Mouse (Mus musculus): ENCODE measurements around the gene Arsb. TPM values are rescaled to one million over a fixed set of nuclear protein-coding genes. Genes with fewer than 3 reads are reported as not detected.

The Arsb gene
- polyA plus RNA-seq, 1 experiment from 2014 or later: 23.3 TPM

DNA sequence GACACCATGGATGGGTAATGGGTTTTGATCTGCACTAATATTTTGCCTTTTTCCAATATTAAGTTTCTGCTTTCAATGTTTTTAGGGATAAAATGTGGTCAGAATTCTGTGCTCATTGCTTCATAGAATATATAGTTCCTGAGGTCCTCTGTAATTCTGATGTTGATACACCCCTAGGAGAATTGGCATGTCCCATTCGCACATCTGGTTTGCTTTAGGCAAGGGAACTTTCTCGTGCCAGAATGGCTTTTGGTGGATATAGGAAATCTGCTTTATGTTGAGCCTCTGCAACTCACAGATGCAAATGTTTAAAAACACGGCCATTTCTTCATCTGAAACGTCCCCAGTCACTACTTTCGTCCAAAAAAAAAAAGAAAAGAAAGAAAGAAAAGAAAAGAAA, 138.4 kb downstream of the Arsb start:
- peak overlapping the region; percentile 0; the same call in 1 of the 2 replicates for H3K4me2 ChIP-seq (ENCODE audit: low read depth, low read length)
- H3K36me3 ChIP-seq (ENCODE audit: control insufficient read depth, insufficient read depth, low read length): no peaks in the 10 kb centered on the region
- 27% methylated on average over 5 of the region's 5 CpGs for WGBS
- H3K4me1 ChIP-seq (ENCODE audit: control insufficient read depth, insufficient read depth, low read length): peaks cover 25% of the 10 kb centered on the region
- H3K27ac ChIP-seq (replicated peaks; ENCODE audit: low read depth, low read length): peak overlapping the region; percentile 87
- no peak overlapping the region for H3K9ac ChIP-seq (ENCODE audit: low read depth, low read length)
- H3K27me3 ChIP-seq (replicated peaks; ENCODE audit: control insufficient read depth, insufficient read depth, low read length): no peaks in the 10 kb centered on the region
- DNase-seq (ENCODE audit: low spot score) (peak; percentile 95), ATAC-seq (ENCODE audit: low read depth) (peak; percentile 69)
- no peaks in the 10 kb centered on the region for H3K9me3 ChIP-seq (ENCODE audit: control insufficient read depth, low read length)
- no peak overlapping the region for H3K4me3 ChIP-seq (ENCODE audit: low read depth, low read length)

DNA sequence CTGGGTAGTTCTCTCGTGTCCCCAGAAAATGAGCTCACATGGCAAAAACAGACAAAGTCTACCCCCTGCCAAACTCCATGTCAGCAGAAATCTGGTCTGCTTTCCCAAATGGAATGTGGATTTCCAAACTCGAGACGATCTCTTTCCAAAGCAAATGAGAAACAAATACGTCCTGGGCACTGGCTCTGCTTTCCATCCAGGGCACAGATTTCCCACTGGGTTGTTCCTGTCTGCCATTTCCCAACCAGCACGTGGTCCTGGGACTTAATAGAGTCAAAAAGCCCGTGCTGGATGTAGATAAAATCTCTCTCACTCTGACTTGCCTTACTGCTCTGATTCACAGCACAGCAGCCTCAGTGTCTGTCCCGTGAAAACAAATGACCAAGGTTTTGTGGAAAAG, 139.6 kb downstream of the Arsb start:
- peaks cover 30% of the 10 kb centered on the region for H3K4me1 ChIP-seq (ENCODE audit: control insufficient read depth, insufficient read depth, low read length)
- no peak overlapping the region for H3K4me3 ChIP-seq (ENCODE audit: low read depth, low read length)
- no peaks in the 10 kb centered on the region for H3K9me3 ChIP-seq (ENCODE audit: control insufficient read depth, low read length)
- DNase-seq (ENCODE audit: low spot score): peak; percentile 91
- no peak overlapping the region for H3K4me2 ChIP-seq (ENCODE audit: low read depth, low read length)
- 27% methylated on average over 7 of the region's 7 CpGs for WGBS
- H3K27ac ChIP-seq (replicated peaks; ENCODE audit: low read depth, low read length): peak overlapping the region; percentile 87
- H3K9ac ChIP-seq (ENCODE audit: low read depth, low read length): no peak overlapping the region
- H3K27me3 ChIP-seq (replicated peaks; ENCODE audit: control insufficient read depth, insufficient read depth, low read length): no peaks in the 10 kb centered on the region
- no peaks in the 10 kb centered on the region for H3K36me3 ChIP-seq (ENCODE audit: control insufficient read depth, insufficient read depth, low read length)
- peak; percentile 42 for ATAC-seq (ENCODE audit: low read depth)

DNA sequence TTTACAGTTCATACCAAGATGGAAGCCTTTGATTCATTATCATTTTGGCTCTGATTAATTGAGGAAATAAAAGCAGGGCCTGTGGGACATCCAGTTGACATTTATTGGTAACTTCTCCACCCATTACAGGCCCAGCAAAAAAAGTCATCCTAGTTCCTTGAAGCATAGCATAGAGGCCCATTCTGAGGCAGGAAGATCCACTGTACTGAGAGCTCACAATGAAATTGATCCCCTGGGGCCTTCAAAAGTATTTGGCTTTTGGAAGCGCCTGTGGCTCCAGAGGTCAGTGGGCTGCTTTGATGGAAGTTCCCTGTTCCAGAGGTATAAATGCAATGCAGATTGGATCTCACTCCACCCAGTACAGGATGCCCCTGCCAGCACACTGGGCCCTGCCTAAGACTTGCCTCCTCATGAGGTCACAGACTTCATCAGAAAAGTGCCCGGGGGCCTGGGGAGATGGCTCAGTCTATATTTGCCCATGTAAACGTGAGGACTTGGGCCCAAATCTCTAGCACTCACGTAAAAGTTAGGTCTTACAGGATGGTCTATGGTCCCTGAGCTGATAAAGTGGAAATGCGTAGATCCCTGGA, 141.0 kb downstream of the Arsb start:
- ATAC-seq (ENCODE audit: low read depth): no peak

DNA sequence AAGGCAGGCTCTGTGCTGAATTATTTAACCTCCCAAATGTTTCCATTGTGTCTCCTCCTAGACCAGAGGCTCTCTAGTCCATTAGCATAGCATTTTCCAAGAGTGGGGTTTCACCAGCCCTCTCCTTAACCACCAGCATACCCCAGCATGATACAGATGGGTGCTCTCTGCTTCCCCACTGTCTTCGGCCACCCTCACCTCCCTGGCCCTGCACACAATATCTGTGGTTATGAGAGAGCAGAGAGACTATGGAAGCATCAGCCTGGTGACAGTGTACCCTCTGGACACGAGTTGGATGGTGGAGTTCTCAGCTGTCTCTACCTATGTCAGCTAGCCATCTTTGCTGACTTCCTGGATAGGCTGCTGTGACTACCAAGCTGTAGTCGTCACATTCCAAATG, 142.8 kb downstream of the Arsb start:
- no peaks in the 10 kb centered on the region for H3K9me3 ChIP-seq (ENCODE audit: control insufficient read depth, low read length)
- peaks cover 31% of the 10 kb centered on the region for H3K4me1 ChIP-seq (ENCODE audit: control insufficient read depth, insufficient read depth, low read length)
- no peak overlapping the region for H3K4me2 ChIP-seq (ENCODE audit: low read depth, low read length)
- H3K36me3 ChIP-seq (ENCODE audit: control insufficient read depth, insufficient read depth, low read length): no peaks in the 10 kb centered on the region
- H3K27me3 ChIP-seq (replicated peaks; ENCODE audit: control insufficient read depth, insufficient read depth, low read length): no peaks in the 10 kb centered on the region
- no peak overlapping the region for H3K4me3 ChIP-seq (ENCODE audit: low read depth, low read length)
- ATAC-seq (ENCODE audit: low read depth) (no peak), DNase-seq (ENCODE audit: low spot score) (no peak)
- H3K9ac ChIP-seq (ENCODE audit: low read depth, low read length): no peak overlapping the region
- H3K27ac ChIP-seq (replicated peaks; ENCODE audit: low read depth, low read length): no peak overlapping the region
- 93% methylated on average over 3 of the region's 3 CpGs for WGBS

More for the DNA sequence above, 141.0 kb downstream of the Arsb start:
- Histone ChIP-seq H3K36me3 (ENCODE audit: control insufficient read depth, insufficient read depth, low read length) (no peaks in the 10 kb centered on the region), H3K4me2 (ENCODE audit: low read depth, low read length) (no peak overlapping the region), H3K27ac (replicated peaks; ENCODE audit: low read depth, low read length) (peak overlapping the region; percentile 87), H3K9me3 (ENCODE audit: control insufficient read depth, low read length) (no peaks in the 10 kb centered on the region), H3K4me3 (ENCODE audit: low read depth, low read length) (no peak overlapping the region), H3K4me1 (ENCODE audit: control insufficient read depth, insufficient read depth, low read length) (peaks cover 31% of the 10 kb centered on the region), H3K9ac (ENCODE audit: low read depth, low read length) (no peak overlapping the region), H3K27me3 (replicated peaks; ENCODE audit: control insufficient read depth, insufficient read depth, low read length) (no peaks in the 10 kb centered on the region)
- no peak for DNase-seq (ENCODE audit: low spot score)
- 67% methylated on average over 5 of the region's 5 CpGs for WGBS

DNA sequence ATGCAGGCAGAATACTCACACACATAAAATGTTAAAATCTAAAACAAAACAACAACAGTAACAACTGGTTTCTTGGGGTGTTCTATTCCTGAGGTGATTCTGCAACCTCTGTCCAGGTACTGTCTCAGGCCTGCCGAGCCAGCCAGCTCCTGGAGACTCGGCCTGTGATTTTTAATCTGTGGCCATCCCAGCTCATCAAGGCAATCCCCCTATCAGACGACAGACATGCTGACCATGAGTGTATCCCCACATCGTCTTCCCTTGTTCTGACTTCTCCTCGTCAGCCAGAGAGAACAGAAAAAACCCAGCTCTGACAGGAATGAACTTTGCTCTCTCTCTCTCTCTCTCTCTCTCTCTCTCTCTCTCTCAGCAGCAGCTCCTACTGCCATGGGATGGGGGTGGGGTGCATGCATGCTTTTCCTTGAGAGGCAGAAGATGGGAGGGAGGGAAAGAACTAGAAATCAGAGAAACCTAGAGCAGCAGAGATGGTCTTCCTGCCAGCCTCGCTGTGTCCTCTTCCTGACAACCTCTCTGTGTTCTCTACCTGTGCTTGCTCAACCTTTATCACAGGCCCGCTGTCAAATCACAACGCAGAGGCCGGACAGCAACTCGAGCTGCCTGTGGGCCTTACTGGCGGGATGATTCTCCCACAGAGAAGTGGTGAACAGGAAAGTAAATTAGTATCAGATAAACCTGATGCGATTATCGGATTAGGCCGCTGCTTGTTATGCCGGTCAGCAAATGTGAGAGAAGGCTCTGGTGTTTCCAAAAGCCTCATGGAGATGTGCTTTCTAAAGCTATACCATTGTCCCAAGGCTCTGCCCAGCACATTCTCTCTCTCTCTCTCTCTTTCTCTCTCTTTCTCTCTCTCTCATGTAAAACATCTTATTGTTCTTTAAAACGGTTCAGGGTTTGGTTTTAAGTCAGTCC, 144.5 kb downstream of the Arsb start:
- 46% methylated on average over 16 of the region's 16 CpGs for WGBS
- H3K9ac ChIP-seq (ENCODE audit: low read depth, low read length): 0 out of 2 replicates have a peak overlapping the region, but pooled peaks have one; percentile 19
- no peak overlapping the region for H3K27ac ChIP-seq (replicated peaks; ENCODE audit: low read depth, low read length)
- peaks cover 31% of the 10 kb centered on the region for H3K4me1 ChIP-seq (ENCODE audit: control insufficient read depth, insufficient read depth, low read length)
- no peak overlapping the region for H3K4me2 ChIP-seq (ENCODE audit: low read depth, low read length)
- no peaks in the 10 kb centered on the region for H3K36me3 ChIP-seq (ENCODE audit: control insufficient read depth, insufficient read depth, low read length)
- DNase-seq (ENCODE audit: low spot score): no peak
- H3K9me3 ChIP-seq (ENCODE audit: control insufficient read depth, low read length): no peaks in the 10 kb centered on the region
- no peak overlapping the region for H3K4me3 ChIP-seq (ENCODE audit: low read depth, low read length)
- H3K27me3 ChIP-seq (replicated peaks; ENCODE audit: control insufficient read depth, insufficient read depth, low read length): no peaks in the 10 kb centered on the region
- no peak for ATAC-seq (ENCODE audit: low read depth)

DNA sequence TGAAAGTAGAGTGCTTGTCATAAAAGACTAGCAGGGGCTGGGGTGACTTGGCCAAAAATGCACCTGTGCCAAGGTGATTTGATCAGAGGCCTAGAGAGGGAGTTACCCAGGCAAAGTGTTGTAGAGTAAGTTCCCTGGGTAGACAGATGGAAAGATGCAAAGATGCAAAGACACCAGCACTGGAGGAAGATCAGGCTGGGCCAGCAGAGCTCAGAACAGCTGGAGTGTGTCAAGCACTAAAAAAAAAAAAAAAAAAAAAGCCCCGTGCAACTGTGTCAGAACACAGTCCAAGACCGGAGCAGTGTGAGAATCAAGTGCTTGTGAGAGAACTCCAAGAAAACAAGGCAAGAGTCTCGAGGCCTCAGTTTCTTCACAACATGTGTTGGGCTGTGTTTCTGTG, 148.1 kb downstream of the Arsb start:
- Histone ChIP-seq H3K9ac (ENCODE audit: low read depth, low read length) (no peak overlapping the region), H3K9me3 (ENCODE audit: control insufficient read depth, low read length) (no peaks in the 10 kb centered on the region), H3K27ac (replicated peaks; ENCODE audit: low read depth, low read length) (no peak overlapping the region), H3K4me1 (ENCODE audit: control insufficient read depth, insufficient read depth, low read length) (peaks cover 21% of the 10 kb centered on the region), H3K4me2 (ENCODE audit: low read depth, low read length) (no peak overlapping the region), H3K4me3 (ENCODE audit: low read depth, low read length) (no peak overlapping the region), H3K27me3 (replicated peaks; ENCODE audit: control insufficient read depth, insufficient read depth, low read length) (no peaks in the 10 kb centered on the region), H3K36me3 (ENCODE audit: control insufficient read depth, insufficient read depth, low read length) (no peaks in the 10 kb centered on the region)
- WGBS: 47% methylated on average over 3 of the region's 3 CpGs
- DNase-seq (ENCODE audit: low spot score): no peak
- ATAC-seq (ENCODE audit: low read depth): no peak

DNA sequence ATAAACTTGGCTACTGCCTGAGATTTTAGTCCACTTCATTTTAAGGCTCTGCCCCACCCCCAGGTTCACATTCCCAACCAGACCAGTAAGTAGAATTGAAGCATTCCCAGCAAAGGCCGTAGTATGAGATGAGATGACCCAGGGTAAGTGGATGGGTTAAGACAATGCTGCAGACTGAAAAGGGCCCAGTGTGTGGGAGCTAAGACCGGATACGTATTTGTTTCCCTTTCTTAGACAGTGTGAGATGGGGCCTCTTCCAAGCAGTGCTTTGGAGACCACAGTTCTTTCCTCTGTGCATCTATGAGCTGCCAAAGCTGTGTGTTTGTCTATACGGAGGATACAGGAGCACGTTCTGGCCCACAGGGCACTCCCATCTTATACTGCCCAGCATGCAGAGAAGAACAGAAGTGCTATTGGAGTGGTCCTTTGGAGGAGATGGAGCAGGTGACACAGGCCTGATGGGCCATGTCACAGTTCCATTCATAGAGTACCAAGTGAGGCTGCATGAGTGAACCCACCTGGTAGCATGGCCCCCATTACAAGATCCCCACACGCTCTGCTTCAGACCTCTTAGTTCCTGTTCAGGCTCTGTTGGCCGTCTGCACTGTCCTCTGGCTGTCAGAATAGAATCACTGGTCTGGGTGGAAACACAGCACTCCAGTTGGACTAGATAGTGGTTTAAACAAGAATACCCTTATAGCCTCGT, 148.8 kb downstream of the Arsb start:
- H3K27me3 ChIP-seq (replicated peaks; ENCODE audit: control insufficient read depth, insufficient read depth, low read length): no peaks in the 10 kb centered on the region
- no peaks in the 10 kb centered on the region for H3K36me3 ChIP-seq (ENCODE audit: control insufficient read depth, insufficient read depth, low read length)
- no peak overlapping the region for H3K27ac ChIP-seq (replicated peaks; ENCODE audit: low read depth, low read length)
- no peak for ATAC-seq (ENCODE audit: low read depth)
- H3K9me3 ChIP-seq (ENCODE audit: control insufficient read depth, low read length): no peaks in the 10 kb centered on the region
- no peak overlapping the region for H3K9ac ChIP-seq (ENCODE audit: low read depth, low read length)
- peaks cover 23% of the 10 kb centered on the region for H3K4me1 ChIP-seq (ENCODE audit: control insufficient read depth, insufficient read depth, low read length)
- H3K4me3 ChIP-seq (ENCODE audit: low read depth, low read length): no peak overlapping the region
- 80% methylated on average over 8 of the region's 8 CpGs for WGBS
- no peak overlapping the region for H3K4me2 ChIP-seq (ENCODE audit: low read depth, low read length)
- no peak for DNase-seq (ENCODE audit: low spot score)

DNA sequence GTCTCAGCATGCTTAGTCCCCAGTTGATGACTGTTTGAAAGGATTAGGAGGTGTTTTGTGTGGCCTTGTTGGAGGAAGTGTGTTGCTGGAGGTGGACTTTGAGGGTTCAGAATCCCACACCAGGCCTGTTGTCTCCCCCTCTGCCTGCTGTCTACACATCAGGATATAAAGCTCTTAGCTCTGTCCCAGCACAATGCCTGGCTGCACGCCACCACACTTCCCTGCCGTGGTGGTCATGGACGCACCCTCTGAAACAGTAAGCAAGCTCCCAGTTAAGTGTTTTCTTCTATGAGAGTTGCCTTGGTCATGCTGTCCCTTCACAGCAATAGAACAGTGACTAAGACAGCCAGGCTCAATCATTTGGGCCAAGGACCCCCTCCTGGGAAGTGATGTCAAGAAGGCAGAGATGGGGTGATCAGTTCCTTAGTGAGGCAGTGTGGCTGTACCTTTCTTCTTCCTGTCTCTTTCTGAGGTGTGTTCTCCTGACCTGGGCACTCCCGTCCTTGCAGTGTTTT, 149.4 kb downstream of the Arsb start:
- Histone ChIP-seq H3K9me3 (ENCODE audit: control insufficient read depth, low read length) (no peaks in the 10 kb centered on the region), H3K36me3 (ENCODE audit: control insufficient read depth, insufficient read depth, low read length) (no peaks in the 10 kb centered on the region), H3K27me3 (replicated peaks; ENCODE audit: control insufficient read depth, insufficient read depth, low read length) (no peaks in the 10 kb centered on the region), H3K4me3 (ENCODE audit: low read depth, low read length) (no peak overlapping the region), H3K4me2 (ENCODE audit: low read depth, low read length) (no peak overlapping the region), H3K4me1 (ENCODE audit: control insufficient read depth, insufficient read depth, low read length) (peaks cover 23% of the 10 kb centered on the region), H3K9ac (ENCODE audit: low read depth, low read length) (no peak overlapping the region), H3K27ac (replicated peaks; ENCODE audit: low read depth, low read length) (no peak overlapping the region)
- ATAC-seq (ENCODE audit: low read depth) (no peak), DNase-seq (ENCODE audit: low spot score) (no peak)
- WGBS: 76% methylated on average over 4 of the region's 4 CpGs

Data from embryonic facial prominence, embryonic 14.5 days (tissue).